Mouse (Mus musculus) T-cell, adult 2 months (primary cell): ENCODE data around the gene Pitpnc1.

Experiments
- DNase-seq: peaks from one replicate; pipeline ENCODE4 v3.0.0; 2022; ENCODE audit warnings: low spot score

Pitpnc1 gene

DNA sequence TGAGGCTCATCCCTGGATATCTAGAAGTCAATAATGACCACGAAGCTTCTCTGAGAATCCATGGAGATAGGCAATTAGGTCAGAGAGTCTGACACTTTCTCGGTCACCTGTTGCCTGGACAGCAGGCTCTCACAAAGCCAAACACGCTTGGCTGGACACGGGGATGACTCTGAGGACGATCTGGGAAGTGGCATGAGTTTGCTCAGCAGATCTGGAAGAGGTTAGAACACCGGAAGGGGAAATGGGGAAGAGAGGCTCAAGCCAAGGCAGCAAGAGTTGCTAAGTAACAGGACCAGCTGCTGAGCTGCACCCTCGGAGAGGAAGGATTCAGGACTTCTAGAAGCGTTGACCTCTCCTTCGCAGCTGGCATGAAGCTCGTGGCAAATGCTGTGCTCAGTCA lies 143.2 kb downstream of the Pitpnc1 start:
- DNase-seq: no peak

DNA sequence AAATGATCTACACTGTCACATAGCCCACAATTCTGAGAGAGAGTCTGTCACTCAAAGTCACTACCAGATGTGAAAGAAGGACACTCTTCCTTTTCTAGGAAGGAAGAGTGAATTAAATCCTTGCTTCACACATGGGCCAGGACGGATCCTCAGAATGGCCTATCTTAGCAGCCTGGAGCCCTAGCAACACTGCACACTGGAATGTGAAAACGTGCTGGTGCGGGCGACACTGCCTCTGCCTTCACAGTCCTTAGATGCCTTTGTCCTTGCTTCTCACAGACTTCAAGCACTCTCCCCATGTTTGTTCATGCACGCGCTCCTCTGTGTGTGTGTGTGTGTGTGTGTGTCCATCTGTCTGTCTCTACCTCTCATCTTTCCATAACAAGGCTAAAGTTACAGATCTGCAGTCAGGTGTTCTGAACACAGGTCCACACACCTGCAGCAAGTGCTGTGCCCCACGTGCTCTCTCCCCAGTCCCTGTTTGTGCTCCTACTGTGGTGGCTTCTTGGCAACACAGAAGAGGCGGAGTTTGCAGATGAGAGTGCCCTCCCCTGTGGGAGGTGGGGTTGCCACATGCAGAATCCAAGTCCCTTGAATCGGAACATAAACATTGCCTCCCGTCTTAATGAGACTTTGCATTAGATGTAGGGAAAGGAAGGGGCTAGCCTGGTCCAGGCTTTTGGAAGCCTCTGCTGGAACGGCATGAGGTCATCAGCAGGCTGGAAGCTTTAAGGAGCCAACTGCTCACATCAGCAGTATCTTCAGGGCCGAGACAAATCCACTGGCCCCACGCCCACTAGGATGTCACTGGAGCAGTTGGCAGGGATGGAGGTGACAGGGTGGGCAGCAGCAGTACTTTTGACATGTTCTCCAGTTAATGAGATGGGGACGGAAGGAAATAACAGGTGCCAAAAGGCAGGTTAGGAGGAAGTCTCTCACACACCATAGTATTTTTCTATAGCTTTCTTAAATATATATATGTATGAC lies 144.5 kb downstream of the Pitpnc1 start:
- DNase-seq: no peak

DNA sequence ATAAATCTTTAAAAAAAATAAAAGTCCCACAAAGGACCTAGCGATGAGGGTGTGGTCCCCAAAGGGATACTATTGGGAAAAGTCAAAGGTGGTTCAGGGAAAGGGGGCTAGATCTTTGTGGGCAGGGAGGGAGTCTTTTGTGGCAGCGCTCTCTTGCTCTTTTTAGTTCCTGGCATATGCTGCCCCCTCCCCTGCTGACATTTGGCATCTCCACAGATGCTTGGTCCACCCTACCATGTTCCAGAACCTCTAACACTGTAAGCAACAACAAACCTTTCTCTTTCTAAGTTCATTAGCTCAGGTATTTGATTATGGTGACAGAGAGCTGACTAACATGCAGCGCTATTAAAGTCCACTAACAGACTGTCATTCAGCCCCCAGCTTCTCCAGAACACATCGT lies 145.3 kb downstream of the Pitpnc1 start:
- DNase-seq: no peak

DNA sequence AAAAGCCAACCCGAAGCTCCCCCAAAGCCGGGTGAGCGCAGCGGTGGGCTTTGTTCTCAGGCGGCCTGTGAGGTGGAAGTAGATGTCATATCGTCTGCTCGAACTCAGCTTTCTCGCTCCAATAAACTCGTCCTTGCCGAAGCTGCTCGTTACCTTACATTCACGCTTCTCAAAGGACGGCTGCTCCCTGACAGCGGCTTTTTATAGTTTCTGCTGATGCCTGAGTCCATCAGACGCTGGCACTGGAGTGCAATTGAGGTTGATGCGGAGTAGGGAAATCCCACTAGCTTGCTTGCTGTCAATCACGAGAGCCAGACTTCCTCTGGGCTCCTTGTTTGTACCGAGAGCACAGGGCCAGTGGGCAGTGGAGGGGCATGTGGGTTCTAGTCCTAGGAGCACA lies 147.3 kb downstream of the Pitpnc1 start:
- DNase-seq: no peak

DNA sequence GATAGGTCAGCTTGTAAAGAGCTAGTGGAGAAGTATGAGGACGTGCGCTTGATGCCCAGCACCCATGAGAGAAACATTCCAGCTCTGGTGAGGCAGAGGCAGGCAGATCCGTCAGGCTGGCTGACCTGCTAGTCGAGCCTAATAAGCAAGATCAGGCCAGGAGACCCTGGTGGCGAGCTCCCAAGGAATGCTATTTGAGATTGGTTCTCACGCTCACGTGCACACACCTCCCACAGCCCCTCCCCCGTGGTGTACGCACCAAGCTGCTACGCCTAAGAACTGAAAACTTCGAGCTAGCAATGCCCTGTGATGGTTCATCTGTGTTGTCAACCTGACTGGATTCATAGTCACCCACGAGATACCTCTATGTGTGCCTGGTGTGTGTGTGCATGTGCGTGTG lies 148.3 kb downstream of the Pitpnc1 start:
- DNase-seq: no peak

DNA sequence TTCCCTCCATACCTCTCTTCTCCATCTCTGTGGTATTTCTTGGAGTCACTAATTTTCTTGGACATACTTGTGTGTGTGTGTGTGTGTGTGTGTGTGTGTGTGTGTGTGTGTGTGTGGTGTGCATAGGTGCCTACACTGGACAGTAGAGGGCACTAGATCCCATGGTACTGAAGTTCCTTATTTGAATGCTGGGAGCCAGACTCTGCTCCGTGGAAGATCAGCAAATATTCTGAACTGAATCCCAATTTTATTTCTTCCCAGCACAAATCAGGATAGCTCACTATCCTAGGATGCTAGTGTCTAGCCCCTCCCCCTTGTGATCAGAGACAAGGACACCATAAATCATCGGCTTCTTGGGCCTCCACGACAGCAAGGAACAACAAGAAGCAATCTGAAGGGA lies 148.7 kb downstream of the Pitpnc1 start:
- DNase-seq: no peak

DNA sequence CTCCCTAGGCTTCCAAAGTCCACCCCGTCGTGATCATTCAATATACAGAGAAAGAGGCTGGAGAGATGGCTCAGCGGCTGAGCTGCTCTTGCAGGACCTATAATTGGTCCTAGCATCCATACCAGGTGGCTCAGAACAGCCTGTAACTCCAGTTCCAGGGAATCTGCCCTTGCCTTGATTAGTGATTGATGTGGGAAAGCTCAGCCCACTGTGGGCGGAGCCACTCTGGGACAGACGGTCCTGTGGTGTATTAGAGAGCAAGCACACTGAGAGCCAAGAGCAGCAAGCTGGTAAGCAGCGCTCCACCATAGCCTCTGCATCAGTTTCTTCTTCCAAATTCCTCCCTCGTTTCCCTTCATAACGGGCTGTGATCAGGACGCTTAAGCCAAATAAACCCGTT lies 150.6 kb downstream of the Pitpnc1 start:
- DNase-seq: no peak

DNA sequence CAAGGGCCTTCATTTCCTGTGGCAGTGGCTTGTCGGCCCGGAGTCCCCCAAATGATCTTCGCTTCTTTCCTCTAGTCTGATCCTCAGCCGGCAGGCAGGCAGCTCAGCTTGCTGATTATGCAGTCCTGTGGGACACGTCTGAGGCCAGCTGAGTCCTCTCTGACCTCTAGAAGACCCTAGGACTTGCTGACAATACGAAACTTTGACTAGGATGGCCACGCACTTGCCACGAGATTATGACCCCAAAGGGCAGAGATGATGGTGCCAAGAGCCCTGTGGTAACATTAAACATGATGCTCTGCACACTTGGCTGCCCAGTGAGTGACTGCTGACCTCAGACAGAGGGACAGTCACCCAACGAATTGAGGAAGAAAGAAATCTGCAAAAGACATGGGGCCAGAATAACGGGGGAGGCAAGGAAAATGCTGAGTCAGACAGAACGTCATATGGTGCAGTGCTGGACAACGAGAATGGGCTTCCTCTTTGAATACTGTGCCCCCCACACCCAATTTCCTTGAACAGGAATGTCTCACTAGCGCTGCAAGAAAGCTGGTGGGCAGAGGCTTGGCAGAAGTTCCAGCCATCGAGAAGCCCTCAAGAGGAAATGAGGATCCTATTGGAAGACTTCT lies 152.7 kb downstream of the Pitpnc1 start:
- DNase-seq: no peak

DNA sequence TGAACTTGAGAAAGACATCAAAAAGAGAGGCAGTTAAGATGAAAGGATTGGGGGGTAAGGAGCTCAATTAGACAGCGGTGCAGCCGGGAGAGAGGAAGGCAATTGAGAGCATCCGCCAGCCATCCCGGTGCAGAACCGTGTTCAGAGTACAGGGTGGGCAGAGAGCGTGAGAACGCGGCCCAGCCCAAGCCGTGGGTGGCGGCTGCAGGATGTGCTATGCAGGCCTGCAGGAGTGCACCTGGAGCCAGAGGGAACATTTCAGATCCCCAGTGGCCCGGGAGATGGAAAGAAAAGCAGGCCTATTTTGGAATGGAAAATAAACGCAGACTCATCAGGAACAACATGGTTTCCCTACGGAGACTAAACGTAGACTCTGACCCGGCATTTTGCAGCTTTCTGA lies 155.0 kb downstream of the Pitpnc1 start:
- DNase-seq: no peak

DNA sequence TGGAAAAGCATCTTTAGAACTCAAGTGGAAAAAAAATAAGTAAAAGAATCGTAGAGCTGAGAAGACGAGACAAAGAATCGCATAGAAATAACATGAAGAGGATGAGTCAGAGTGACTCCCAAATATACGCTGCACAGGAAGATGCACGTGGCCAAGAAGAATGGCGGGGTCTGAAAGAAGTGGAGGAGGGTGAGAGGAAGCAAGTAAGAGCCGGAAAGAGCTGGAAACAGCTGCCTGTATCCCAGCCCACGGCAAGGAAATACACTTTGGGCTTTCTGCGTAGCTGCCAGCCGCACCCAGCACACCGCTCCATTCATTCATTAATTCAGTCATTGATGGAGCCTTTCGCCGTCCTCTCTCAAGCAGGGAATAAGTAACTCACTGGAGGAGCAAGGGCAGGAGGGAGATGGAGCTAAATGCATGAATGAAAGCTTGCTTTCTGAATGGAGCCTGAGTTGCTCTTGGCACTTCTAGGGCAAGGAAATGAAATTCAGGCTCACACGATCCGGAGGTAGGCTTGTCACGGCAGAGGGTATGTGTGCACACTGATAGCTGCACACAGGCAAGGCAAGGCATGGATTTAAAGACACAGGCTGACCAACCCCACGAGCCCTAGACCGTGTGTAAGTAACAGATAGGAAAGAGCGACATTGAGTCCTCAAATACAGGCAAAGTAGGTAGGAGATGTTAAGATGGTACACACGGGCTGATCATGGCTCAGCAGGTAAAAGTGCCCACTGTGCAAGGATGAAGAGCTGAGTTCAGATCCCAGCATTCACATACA lies 160.0 kb downstream of the Pitpnc1 start:
- no peak for DNase-seq

DNA sequence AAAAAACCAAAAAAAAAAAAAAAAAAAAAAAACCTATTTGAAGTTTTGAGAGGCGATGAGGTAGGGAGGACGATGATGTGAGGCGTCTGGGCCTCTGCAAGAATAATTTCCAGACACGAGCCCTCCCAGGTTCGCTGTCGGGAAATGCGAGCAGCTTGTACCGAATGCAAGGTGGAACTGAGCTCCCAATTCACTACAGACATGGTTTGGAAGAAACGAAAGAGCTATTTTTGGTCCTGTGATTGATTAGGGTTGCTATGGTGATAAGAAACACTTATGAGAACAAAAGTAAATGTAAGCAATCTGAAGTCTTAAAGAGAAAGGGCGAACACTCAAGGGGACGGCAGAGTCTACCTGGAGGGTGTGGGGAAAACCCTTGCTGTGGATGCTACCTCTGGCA lies 164.3 kb downstream of the Pitpnc1 start:
- no peak for DNase-seq

DNA sequence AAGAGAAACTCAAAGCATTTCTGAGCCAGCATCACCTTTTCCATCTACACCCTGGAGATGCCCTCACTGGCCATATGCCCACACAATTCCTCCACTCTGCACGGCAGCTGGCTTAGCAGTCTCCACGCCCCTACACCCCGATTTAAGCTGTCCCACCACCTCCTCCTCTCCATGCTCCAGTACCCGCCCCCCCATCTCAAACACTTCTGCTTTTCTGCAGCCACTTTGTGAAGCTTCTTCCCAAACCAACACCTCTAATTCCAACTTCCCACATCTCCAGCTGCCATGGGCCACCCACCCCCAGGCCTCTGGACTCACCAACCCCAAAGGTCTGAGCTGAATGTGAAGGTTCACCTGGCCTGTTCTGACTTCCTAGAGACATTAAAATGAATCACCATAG lies 168.4 kb downstream of the Pitpnc1 start:
- no peak for DNase-seq

DNA sequence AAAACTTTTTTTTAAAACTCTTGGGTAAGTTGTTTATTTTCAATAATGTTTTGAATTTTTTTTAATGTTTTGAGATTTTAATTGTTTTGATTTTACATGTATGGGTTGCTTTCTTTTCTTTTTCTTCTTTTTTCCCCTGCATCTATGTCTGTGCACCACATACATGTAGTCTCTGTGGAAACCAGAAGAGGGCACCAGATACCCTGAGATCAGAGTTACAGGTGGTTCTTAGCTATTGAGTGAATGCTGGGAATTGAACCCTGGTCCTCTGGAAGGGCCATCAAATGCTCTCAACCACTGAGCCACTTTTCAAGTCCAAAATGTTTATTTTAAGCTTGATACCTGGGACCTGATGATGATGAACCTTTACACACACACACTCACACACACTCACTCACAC lies 170.3 kb downstream of the Pitpnc1 start:
- DNase-seq: no peak

DNA sequence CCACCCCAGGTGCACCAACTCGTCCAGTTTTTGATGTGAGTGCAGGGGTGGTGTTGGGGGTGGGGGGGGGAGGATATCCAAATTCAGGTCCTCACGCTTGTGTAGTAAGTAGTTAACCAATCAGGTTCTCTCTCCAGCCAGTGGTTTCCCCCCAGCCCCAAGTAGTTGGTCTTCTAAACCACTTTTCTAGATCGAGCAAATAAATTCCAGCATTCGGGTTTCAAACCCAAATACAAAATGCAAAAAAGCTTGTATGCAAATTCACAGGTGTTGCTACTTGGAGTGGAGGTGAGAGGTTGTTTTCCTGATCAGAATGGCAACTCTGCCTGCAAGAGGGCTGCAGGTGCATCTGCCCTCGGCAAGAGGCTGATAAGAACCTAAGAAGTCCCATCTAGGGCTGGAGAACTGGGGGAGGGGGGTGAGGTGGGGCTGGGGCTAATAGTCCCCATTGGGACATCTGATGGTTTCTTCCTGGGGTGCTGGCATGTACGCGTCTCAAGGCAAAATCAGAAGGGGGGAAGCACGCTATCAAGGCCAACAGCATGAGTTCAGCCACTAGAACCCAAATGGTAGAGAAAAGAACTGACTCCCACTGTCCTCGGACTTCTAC lies 170.9 kb downstream of the Pitpnc1 start:
- no peak for DNase-seq

DNA sequence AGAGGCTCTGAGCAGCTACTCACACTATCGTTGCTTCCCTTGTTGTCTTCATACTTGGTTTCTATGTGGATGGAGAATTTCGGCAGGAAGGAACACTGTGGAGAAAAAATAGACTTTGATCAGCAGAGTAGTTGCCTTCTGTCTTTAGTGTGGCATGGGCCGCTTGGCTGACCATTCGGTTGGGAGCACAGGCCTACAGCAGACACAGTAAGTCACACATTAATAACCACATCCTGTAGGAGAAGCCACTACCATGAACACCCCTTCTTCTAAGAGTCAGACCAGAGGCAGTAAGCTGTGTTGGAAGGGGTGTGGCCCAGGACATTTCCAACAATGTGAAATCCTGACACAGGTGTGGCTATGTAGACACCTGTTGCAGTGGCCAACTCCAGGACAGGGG lies 174.3 kb downstream of the Pitpnc1 start:
- no peak for DNase-seq

DNA sequence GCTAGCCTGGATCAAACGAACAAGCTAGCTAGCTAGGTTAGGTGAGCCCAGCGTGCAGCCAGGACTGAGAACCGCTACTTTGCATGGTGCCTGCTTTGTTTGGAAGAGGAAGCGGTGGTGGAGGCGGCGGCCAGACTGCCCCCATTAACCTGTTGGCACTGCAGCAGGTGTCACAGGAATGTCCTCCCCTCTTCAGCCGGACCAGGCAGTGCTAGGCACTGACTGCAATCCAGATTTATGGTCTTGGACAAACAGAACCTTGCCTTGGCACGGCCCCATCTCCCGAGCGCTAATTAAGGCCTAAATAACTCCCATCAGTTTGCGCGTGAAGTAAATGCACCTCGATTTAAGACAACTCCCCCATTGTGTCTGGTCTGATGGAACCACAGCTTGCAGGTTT lies 178.5 kb downstream of the Pitpnc1 start:
- no peak for DNase-seq

DNA sequence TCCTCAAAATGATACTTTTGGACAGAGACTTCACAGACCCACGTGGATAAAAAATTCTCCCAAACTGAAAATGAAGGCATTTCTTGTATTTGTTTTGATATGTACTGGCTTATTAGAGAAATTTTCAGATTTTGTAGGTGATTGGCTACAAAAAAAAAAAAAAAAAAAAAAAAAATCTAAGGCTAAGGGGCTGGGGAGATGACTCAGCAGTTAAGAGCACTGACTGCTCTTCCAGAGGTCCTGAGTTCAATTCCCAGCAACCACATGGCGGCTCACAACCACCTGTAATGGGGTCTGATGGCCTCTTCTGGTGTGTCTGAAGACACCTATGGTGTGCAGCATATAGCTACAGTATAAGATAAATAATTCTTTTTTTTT lies 182.3 kb downstream of the Pitpnc1 start:
- DNase-seq: no peak

DNA sequence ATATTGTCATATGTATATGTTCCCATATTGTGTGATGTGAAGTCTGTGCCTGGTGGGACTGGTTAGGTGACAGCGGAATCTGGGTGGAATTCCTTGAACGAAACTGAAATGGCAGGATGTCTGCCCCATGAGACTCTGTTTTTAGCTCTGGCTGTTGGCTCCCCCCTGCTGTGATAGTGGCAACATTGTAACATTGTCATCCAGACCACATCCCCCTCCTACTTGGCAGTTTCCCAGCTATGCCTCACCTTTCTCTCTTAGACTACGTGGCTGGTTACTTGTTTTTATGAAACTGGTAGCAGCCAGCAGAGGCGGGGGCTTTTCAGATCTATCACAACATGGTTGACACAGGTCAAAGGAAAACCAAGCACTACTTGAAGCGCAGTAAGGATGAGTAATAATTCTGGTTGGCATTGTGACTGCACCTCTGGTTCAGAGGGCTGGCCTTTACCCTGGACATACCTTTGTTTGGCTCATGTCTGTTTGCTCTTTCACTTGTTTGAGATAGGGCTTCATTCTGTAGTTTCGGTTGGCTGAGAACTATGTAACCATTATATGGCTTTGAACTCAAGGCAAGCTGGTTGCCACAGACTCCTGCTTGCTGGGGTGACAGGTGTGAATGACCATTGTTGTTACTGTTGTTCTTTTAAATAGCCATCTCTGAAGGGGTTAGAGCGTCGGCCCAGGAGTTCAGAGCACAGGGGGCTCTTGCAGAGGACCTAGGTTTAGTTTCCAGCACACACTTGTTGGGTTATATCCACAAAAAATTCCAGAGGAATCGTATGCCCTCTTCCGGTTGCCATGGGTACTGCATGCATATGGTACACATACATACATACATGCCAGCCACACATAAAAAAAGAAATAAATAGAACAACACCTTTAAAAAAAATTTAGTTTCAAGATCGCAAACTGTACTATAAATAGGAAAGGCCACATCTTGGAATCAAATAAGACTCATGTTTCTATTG lies 183.0 kb downstream of the Pitpnc1 start:
- DNase-seq: no peak

DNA sequence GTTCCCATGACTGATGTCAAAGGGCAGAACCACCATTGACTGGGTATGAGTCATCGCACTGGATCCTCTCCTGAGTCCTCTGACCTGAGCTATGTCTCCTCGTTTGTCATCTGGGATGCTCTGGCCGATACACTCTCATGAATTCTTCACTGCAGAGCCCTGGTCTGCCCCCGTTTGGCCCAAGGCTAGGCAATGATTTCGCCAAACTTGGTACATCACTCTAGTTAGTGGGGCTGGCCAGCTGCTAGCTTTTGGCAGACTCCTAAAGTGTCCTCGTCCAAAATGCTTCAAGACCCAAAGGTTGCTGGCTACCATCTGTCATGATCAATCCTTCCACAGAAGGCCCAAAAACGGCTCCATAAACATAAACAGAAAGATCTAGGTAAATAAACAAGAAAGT lies 184.8 kb downstream of the Pitpnc1 start:
- DNase-seq: no peak

DNA sequence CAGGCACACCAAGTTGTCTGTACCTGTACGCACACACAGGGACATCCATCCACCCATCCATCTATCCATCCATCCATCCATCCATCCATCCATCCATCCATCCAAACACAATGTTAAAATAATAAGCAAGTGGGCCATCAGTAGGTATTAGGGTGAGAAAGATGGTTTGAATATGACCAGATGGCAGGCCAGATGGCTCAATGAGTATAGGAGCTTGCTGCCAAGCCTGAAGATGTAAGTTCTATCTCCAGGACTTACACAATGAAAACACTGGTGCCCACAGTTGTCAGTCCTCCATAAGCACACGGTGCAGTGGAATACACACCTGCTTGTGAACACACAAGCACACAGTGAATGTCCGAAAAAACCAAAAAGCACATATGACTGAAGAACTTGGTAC lies 186.9 kb downstream of the Pitpnc1 start:
- DNase-seq: no peak

DNA sequence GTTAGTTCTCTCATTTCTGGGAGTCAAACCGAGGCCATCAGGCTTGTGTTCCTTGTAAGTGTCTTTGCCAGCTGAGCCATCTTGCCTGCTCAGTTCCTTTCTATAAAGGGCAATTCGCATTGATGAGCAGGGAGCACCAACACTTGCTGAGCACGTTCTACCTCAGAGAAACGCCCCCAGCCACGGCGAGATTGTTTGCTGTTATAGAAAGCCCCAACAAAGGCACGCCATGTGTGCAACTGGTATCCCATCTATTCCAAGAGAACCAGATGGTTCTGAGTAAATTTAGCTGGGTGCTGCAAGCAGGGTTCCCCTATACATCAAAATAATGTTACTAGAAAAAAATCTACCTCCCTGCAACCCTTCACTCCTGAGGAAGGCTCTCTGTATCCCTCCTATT lies 188.0 kb downstream of the Pitpnc1 start:
- no peak for DNase-seq
